Mouse (Mus musculus): ENCODE results near the gene Gm11007. TPM values are rescaled to one million over a fixed set of nuclear protein-coding genes. Genes with fewer than 3 reads are reported as not detected.
"Not testable (repeated sequence)": the region's sequence is repeated elsewhere in the genome, so short reads cannot be mapped to it uniquely, and the experiment has no call there.

The Gm11007 gene
- polyA plus RNA-seq (2016; fragmentation: Nextera tagmentation; extraction: Ambion mirVana): not detected in 2 replicates

- not testable (repeated sequence) for H3K4me1 ChIP-seq; H3K9me3 ChIP-seq; H3K36me3 ChIP-seq (replicated peaks); DNase-seq (ENCODE audit: extremely low spot score, low spot score); H3K4me3 ChIP-seq; H3K27ac ChIP-seq; H3K27me3 ChIP-seq (ENCODE audit: poor library complexity, severe bottlenecking)
- WGBS: no CpG with 5 or more reads among the region's 2 CpGs
Measured at GRCm38 (mm10) chr2:175643678-175644077, at the start of gene Gm11007. TSS of gene Gm11007 (plus strand) at chr2:175643978.

Other genes with a start within 250 kb of the Gm11007 start
- 23.3 and 24.8 TPM in 2 replicates for gene Gm4724, start 208.2 kb upstream of the Gm11007 start, polyA plus RNA-seq (2016; fragmentation: Nextera tagmentation; extraction: Ambion mirVana)
- 1.5 and 8.6 TPM in 2 replicates for gene Zfp965, start 174.0 kb upstream of the Gm11007 start, polyA plus RNA-seq (2016; fragmentation: Nextera tagmentation; extraction: Ambion mirVana)
- gene Zfp969, start 59.7 kb downstream of the Gm11007 start, polyA plus RNA-seq (2016; fragmentation: Nextera tagmentation; extraction: Ambion mirVana): 8.3 and 12.1 TPM in 2 replicates
- gene Gm2007, start 97.6 kb downstream of the Gm11007 start, polyA plus RNA-seq (2016; fragmentation: Nextera tagmentation; extraction: Ambion mirVana): not detected in 2 replicates
- 2.1 and 6.4 TPM in 2 replicates for gene Gm14288, start 157.1 kb downstream of the Gm11007 start, polyA plus RNA-seq (2016; fragmentation: Nextera tagmentation; extraction: Ambion mirVana)
- 28.5 and 32.7 TPM in 2 replicates for gene Gm6710, start 225.2 kb downstream of the Gm11007 start, polyA plus RNA-seq (2016; fragmentation: Nextera tagmentation; extraction: Ambion mirVana)